Mouse (Mus musculus): ENCODE results near the gene Sntg2. TPM values are rescaled to one million over a fixed set of nuclear protein-coding genes. Genes with fewer than 3 reads are reported as not detected.

Gene Sntg2
- total RNA-seq, 4 experiments from 2014 or later = 0.28 to 0.43 (median 0.41) TPM; not detected in 1

- no peak for DNase-seq (ENCODE audit: low spot score)
Measured at GRCm38 (mm10) chr12:30283741-30284140, 89.4 kb downstream of the Sntg2 start.

- DNase-seq (ENCODE audit: low spot score) = no peak
Measured at GRCm38 (mm10) chr12:30272242-30272985, 100.8 kb downstream of the Sntg2 start.

GRCm38 (mm10) chr12:30264206-30264605 lies 109.0 kb downstream of the Sntg2 start:
- no peak for DNase-seq (ENCODE audit: low spot score)

GRCm38 (mm10) chr12:30261187-30261586 lies 112.0 kb downstream of the Sntg2 start:
- DNase-seq (ENCODE audit: low spot score) = no peak

- no peak for DNase-seq (ENCODE audit: low spot score)
Measured at GRCm38 (mm10) chr12:30258641-30259040, 114.5 kb downstream of the Sntg2 start.

- no peak for DNase-seq (ENCODE audit: low spot score)
Measured at GRCm38 (mm10) chr12:30257664-30258063, 115.5 kb downstream of the Sntg2 start.

- DNase-seq (ENCODE audit: low spot score) = no peak
Measured at GRCm38 (mm10) chr12:30256207-30256606, 117.0 kb downstream of the Sntg2 start.

- no peak for DNase-seq (ENCODE audit: low spot score)
Measured at GRCm38 (mm10) chr12:30254581-30254980, 118.6 kb downstream of the Sntg2 start.

GRCm38 (mm10) chr12:30252381-30252780 lies 120.8 kb downstream of the Sntg2 start:
- no peak for DNase-seq (ENCODE audit: low spot score)

- no peak for DNase-seq (ENCODE audit: low spot score)
Measured at GRCm38 (mm10) chr12:30251283-30251829, 121.8 kb downstream of the Sntg2 start.

GRCm38 (mm10) chr12:30249068-30249467 lies 124.1 kb downstream of the Sntg2 start:
- no peak for DNase-seq (ENCODE audit: low spot score)

- DNase-seq (ENCODE audit: low spot score) = no peak
Measured at GRCm38 (mm10) chr12:30246286-30246945, 126.8 kb downstream of the Sntg2 start.

GRCm38 (mm10) chr12:30244194-30244593 lies 129.0 kb downstream of the Sntg2 start:
- no peak for DNase-seq (ENCODE audit: low spot score)

GRCm38 (mm10) chr12:30240891-30241290 lies 132.3 kb downstream of the Sntg2 start:
- DNase-seq (ENCODE audit: low spot score) = no peak

GRCm38 (mm10) chr12:30234940-30235339 lies 138.2 kb downstream of the Sntg2 start:
- DNase-seq (ENCODE audit: low spot score) = no peak

- no peak for DNase-seq (ENCODE audit: low spot score)
Measured at GRCm38 (mm10) chr12:30228004-30228403, 145.2 kb downstream of the Sntg2 start.

- no peak for DNase-seq (ENCODE audit: low spot score)
Measured at GRCm38 (mm10) chr12:30226247-30226646, 146.9 kb downstream of the Sntg2 start.

GRCm38 (mm10) chr12:30216762-30217441 lies 156.3 kb downstream of the Sntg2 start:
- DNase-seq (ENCODE audit: low spot score) = no peak

GRCm38 (mm10) chr12:30214761-30215160 lies 158.4 kb downstream of the Sntg2 start:
- no peak for DNase-seq (ENCODE audit: low spot score)

- no peak for DNase-seq (ENCODE audit: low spot score)
Measured at GRCm38 (mm10) chr12:30210388-30210787, 162.8 kb downstream of the Sntg2 start.

- DNase-seq (ENCODE audit: low spot score) = no peak
Measured at GRCm38 (mm10) chr12:30208527-30208926, 164.6 kb downstream of the Sntg2 start.

- DNase-seq (ENCODE audit: low spot score) = no peak
Measured at GRCm38 (mm10) chr12:30208087-30208486, 165.1 kb downstream of the Sntg2 start.

All from heart, adult 8-10 months (tissue).